ENCODE assay signal across 8 mouse cellular contexts in genomic region chr2:31654854-31655559, GRCm38 (mm10). TPM values are rescaled to one million over a fixed set of nuclear protein-coding genes. Genes with fewer than 3 reads are reported as not detected.
DNase-seq lines count a peak whose midpoint lies in the region; ATAC-seq lines count a peak whose summit lies in the region.

No protein-coding gene starts in this region.

- no peak for ATAC-seq in forebrain, embryonic 14.5 days
- ATAC-seq in intestine, embryonic 14.5 days (replicated peaks; ENCODE audit: low FRiP score, low TSS enrichment, low read depth): no peak
- ATAC-seq in midbrain, embryonic 14.5 days (ENCODE audit: low FRiP score, low TSS enrichment): no peak

- no peaks in the 10 kb centered on the region; the same call in 1 of the 2 replicates for H3K9me3 ChIP-seq in forebrain, embryonic 14.5 days (replicated peaks; ENCODE audit: control insufficient read depth, low read length)
- H3K9me3 ChIP-seq in intestine, embryonic 14.5 days (ENCODE audit: control insufficient read depth, low read length): no peaks in the 10 kb centered on the region
- H3K9me3 ChIP-seq in midbrain, embryonic 14.5 days (ENCODE audit: control insufficient read depth, low read length): no peaks in the 10 kb centered on the region

- H3K4me2 ChIP-seq in forebrain, embryonic 14.5 days (ENCODE audit: low read length): peak overlapping the region; percentile 88
- peak overlapping the region; percentile 99 for H3K4me2 ChIP-seq in intestine, embryonic 14.5 days (ENCODE audit: low read length)
- peak overlapping the region; percentile 77 for H3K4me2 ChIP-seq in midbrain, embryonic 14.5 days (ENCODE audit: low read length)

- no peak overlapping the region for H3K9ac ChIP-seq in forebrain, embryonic 14.5 days (ENCODE audit: low read length)
- H3K9ac ChIP-seq in intestine, embryonic 14.5 days (ENCODE audit: low read length): no peak overlapping the region
- H3K9ac ChIP-seq in midbrain, embryonic 14.5 days (replicated peaks; ENCODE audit: low read length): peak overlapping the region; percentile 56; the same call in 1 of the 2 replicates

- WGBS in forebrain, embryonic 14.5 days: 4% methylated on average over 22 of the region's 22 CpGs
- 3% methylated on average over 22 of the region's 22 CpGs for WGBS in intestine, embryonic 14.5 days
- WGBS in midbrain, embryonic 14.5 days: 8% methylated on average over 22 of the region's 22 CpGs

- intact Hi-C loops in left cerebral cortex, postnatal 4 days (cut with DNase I): loop anchor here (2.0 kb wide), 1 partner anchor 172 kb away; no protein-coding TSS in a partner anchor

- no peak overlapping the region for H3K27ac ChIP-seq in forebrain, embryonic 14.5 days (ENCODE audit: low read depth, low read length)
- H3K27ac ChIP-seq in intestine, embryonic 14.5 days (ENCODE audit: low read depth): no peak overlapping the region
- H3K27ac ChIP-seq in midbrain, embryonic 14.5 days (replicated peaks; ENCODE audit: low read depth, low read length): no peak overlapping the region

- peak overlapping the region; percentile 46 for H3K4me3 ChIP-seq in forebrain, embryonic 14.5 days (ENCODE audit: low read depth, low read length)
- peak overlapping the region; percentile 56 for H3K4me3 ChIP-seq in intestine, embryonic 14.5 days (ENCODE audit: low read depth, low read length)
- peak overlapping the region; percentile 49 for H3K4me3 ChIP-seq in midbrain, embryonic 14.5 days (replicated peaks; ENCODE audit: low read depth, low read length)

- no peaks in the 10 kb centered on the region for H3K36me3 ChIP-seq in forebrain, embryonic 14.5 days (ENCODE audit: control insufficient read depth, insufficient read depth, low read length)
- H3K36me3 ChIP-seq in intestine, embryonic 14.5 days (ENCODE audit: control insufficient read depth, insufficient read depth, low read length): no peaks in the 10 kb centered on the region
- no peaks in the 10 kb centered on the region for H3K36me3 ChIP-seq in midbrain, embryonic 14.5 days (ENCODE audit: control insufficient read depth, insufficient read depth, low read length)

- H3K4me1 ChIP-seq in forebrain, embryonic 14.5 days (ENCODE audit: control insufficient read depth, insufficient read depth, low read length): peaks cover 7% of the 10 kb centered on the region; the same call in 1 of the 2 replicates
- no peaks in the 10 kb centered on the region for H3K4me1 ChIP-seq in intestine, embryonic 14.5 days (replicated peaks; ENCODE audit: control insufficient read depth, insufficient read depth, low read length)
- 0 out of 2 replicates have a peak, but pooled peaks cover 9% of the 10 kb centered on the region for H3K4me1 ChIP-seq in midbrain, embryonic 14.5 days (ENCODE audit: control insufficient read depth, insufficient read depth, low read length)

- DNase-seq in gastrocnemius, postnatal 10 days: peak; percentile 64
- no peak for DNase-seq in gastrocnemius, adult 8-10 months (ENCODE audit: low spot score in 2 of 2)
- peak; percentile 50 to 72 for DNase-seq in adrenal gland, postnatal 36 days
- peak; percentile 61 for DNase-seq in forebrain, embryonic 14.5 days (ENCODE audit: low spot score)
- DNase-seq in intestine, embryonic 14.5 days (ENCODE audit: low spot score): peak; percentile 70
- peak; percentile 70 for DNase-seq in left cerebral cortex, postnatal 4 days
- DNase-seq in midbrain, embryonic 14.5 days: peak; percentile 80
- DNase-seq in thymus, postnatal 14 days: peak; percentile 63

- peaks cover 59% of the 10 kb centered on the region for H3K27me3 ChIP-seq in forebrain, embryonic 14.5 days (replicated peaks; ENCODE audit: control insufficient read depth, insufficient read depth, low read length)
- peaks cover 73% of the 10 kb centered on the region for H3K27me3 ChIP-seq in intestine, embryonic 14.5 days (replicated peaks; ENCODE audit: control insufficient read depth, insufficient read depth, low read length)
- H3K27me3 ChIP-seq in midbrain, embryonic 14.5 days (ENCODE audit: control insufficient read depth, insufficient read depth, low read length): peaks cover 88% of the 10 kb centered on the region

RNA-seq across cellular contexts. Expression of gene Prdm12, which starts 15.2 kb away (rescaled TPM):
- not detected for total RNA-seq in gastrocnemius, postnatal 10 days (2021)
- total RNA-seq in gastrocnemius, adult 8-10 months (2022): not detected
- not detected for total RNA-seq in adrenal gland, postnatal 36 days (2021)
- 0.83 and 1.3 TPM in 2 replicates for polyA plus RNA-seq in forebrain, embryonic 14.5 days (2014; fragmentation: Nextera tagmentation; extraction: Ambion mirVana)
- not detected in 2 replicates for polyA plus RNA-seq in intestine, embryonic 14.5 days (2014; fragmentation: Nextera tagmentation; extraction: Ambion mirVana)
- under 1 TPM; 0.44 to 0.64 TPM for total RNA-seq in left cerebral cortex, postnatal 4 days (2021)
- 3.1 and 4.7 TPM in 2 replicates for polyA plus RNA-seq in midbrain, embryonic 14.5 days (2014; fragmentation: Nextera tagmentation; extraction: Ambion mirVana)

RNA-seq across cellular contexts. Expression of gene Exosc2, which starts 15.5 kb away (rescaled TPM):
- 10 to 100 TPM; 12.9 to 13.9 TPM for total RNA-seq in gastrocnemius, postnatal 10 days (2021)
- total RNA-seq in gastrocnemius, adult 8-10 months (2022): 10 to 100 TPM in 1 of 4 experiments, 1 to 10 TPM in 3; 7.0 to 10.4 (median 8.0) TPM
- total RNA-seq in adrenal gland, postnatal 36 days (2021): 10 to 100 TPM; 24.7 to 29.5 TPM
- 32.0 and 33.4 TPM in 2 replicates for polyA plus RNA-seq in forebrain, embryonic 14.5 days (2014; fragmentation: Nextera tagmentation; extraction: Ambion mirVana)
- polyA plus RNA-seq in intestine, embryonic 14.5 days (2014; fragmentation: Nextera tagmentation; extraction: Ambion mirVana): 65.4 and 70.7 TPM in 2 replicates
- total RNA-seq in left cerebral cortex, postnatal 4 days (2021): 10 to 100 TPM; 28.4 to 29.0 TPM
- 31.1 and 33.9 TPM in 2 replicates for polyA plus RNA-seq in midbrain, embryonic 14.5 days (2014; fragmentation: Nextera tagmentation; extraction: Ambion mirVana)

RNA-seq across cellular contexts. Expression of gene Abl1, which starts 33.2 kb away (rescaled TPM):
- 10 to 100 TPM; 39.2 to 51.8 TPM for total RNA-seq in gastrocnemius, postnatal 10 days (2021)
- 10 to 100 TPM; 24.3 to 33.7 (median 26.4) TPM for total RNA-seq in gastrocnemius, adult 8-10 months (2022)
- 10 to 100 TPM; 61.8 to 69.2 TPM for total RNA-seq in adrenal gland, postnatal 36 days (2021)
- polyA plus RNA-seq in forebrain, embryonic 14.5 days (2014; fragmentation: Nextera tagmentation; extraction: Ambion mirVana): 19.6 and 22.9 TPM in 2 replicates
- 48.1 and 49.8 TPM in 2 replicates for polyA plus RNA-seq in intestine, embryonic 14.5 days (2014; fragmentation: Nextera tagmentation; extraction: Ambion mirVana)
- 10 to 100 TPM; 51.3 to 54.4 TPM for total RNA-seq in left cerebral cortex, postnatal 4 days (2021)
- 19.6 and 27.6 TPM in 2 replicates for polyA plus RNA-seq in midbrain, embryonic 14.5 days (2014; fragmentation: Nextera tagmentation; extraction: Ambion mirVana)

Comparison
In these comparisons a context has a peak if more than half of its experiments do, and no peak if none do; other contexts are left out.
1. DNase-seq: peak in gastrocnemius, postnatal 10 days (single experiment), adrenal gland, postnatal 36 days (2 of 2), forebrain, embryonic 14.5 days (single experiment), intestine, embryonic 14.5 days (single experiment), left cerebral cortex, postnatal 4 days (single experiment), midbrain, embryonic 14.5 days (single experiment) and thymus, postnatal 14 days (single experiment); none in gastrocnemius, adult 8-10 months (0 of 2).
2. Peak in every context shown above with its lines, with median percentiles within 50 percentile points of each other: H3K4me2 ChIP-seq and H3K4me3 ChIP-seq.